Mouse (Mus musculus) heart, embryonic 15.5 days (tissue): ENCODE results near the gene Ripor3. TPM values are rescaled to one million over a fixed set of nuclear protein-coding genes. Genes with fewer than 3 reads are reported as not detected.

Experiments
- ATAC-seq: fragments of 200-750 bp; cut with Nextera tagmentation; replicated peaks from 2 replicates; pipeline ENCODE4 v1.8.0; 2017; ENCODE audit warnings: low read depth, moderate TSS enrichment; ENCODE audit not compliant: insufficient number of reproducible peaks, insufficient read depth, low FRiP score
- H3K27ac ChIP-seq: fragments of 300-500 bp; sonication (generic); 2 replicates; pipeline ENCODE4 v1.5.1; 2015; ENCODE audit warnings: mild to moderate bottlenecking, inconsistent platforms
- H3K27me3 ChIP-seq: fragments of 300-500 bp; sonication (generic); 2 replicates; pipeline ENCODE4 v1.6.1; 2015; ENCODE audit warnings: inconsistent platforms
- H3K36me3 ChIP-seq: fragments of 300-500 bp; sonication (generic); 2 replicates; pipeline ENCODE4 v1.6.1; 2015; ENCODE audit warnings: mild to moderate bottlenecking, inconsistent platforms
- H3K4me1 ChIP-seq: fragments of 300-500 bp; sonication (generic); replicated peaks from 2 replicates; pipeline ENCODE4 v1.6.1; 2015; ENCODE audit warnings: inconsistent platforms
- H3K4me2 ChIP-seq: fragments of 300-500 bp; sonication (generic); 2 replicates; pipeline ENCODE4 v1.6.1; 2015; ENCODE audit warnings: inconsistent platforms, mild to moderate bottlenecking, moderate library complexity
- H3K4me3 ChIP-seq: fragments of 300-500 bp; sonication (generic); 2 replicates; pipeline ENCODE4 v1.5.1; 2015; ENCODE audit warnings: mild to moderate bottlenecking, inconsistent platforms
- H3K9ac ChIP-seq: fragments of 300-500 bp; sonication (generic); 2 replicates; pipeline ENCODE4 v1.6.1; 2015; ENCODE audit warnings: mild to moderate bottlenecking, inconsistent platforms
- H3K9me3 ChIP-seq: fragments of 300-500 bp; sonication (generic); replicated peaks from 2 replicates; pipeline ENCODE4 v1.6.1; 2016; ENCODE audit warnings: inconsistent platforms
- WGBS: fragments of 180-500 bp; shearing (Covaris S2); methylation state at CpG from one replicate; pipeline ENCODE4 v1.1.7; 2015; ENCODE audit warnings: mixed read lengths; 5-methylcytosine and 5-hydroxymethylcytosine counted together
- polyA plus RNA-seq: library from polyadenylated mRNA; unstranded; fragments of >200 nt; fragmentation: Nextera tagmentation; extraction: Ambion mirVana; gene quantifications from 2 replicates; pipeline ENCODE4 v1.2.1, GENCODE M21; 2015

Gene Ripor3
- polyA plus RNA-seq, 1 experiment from 2014 or later, result 0.93 TPM

- Histone ChIP-seq H3K4me1 (peaks cover 6% of the 10 kb centered on the region), H3K4me2 (no peak overlapping the region), H3K4me3 (no peak overlapping the region), H3K9me3 (0 out of 2 replicates have a peak, but pooled peaks cover 3% of the 10 kb centered on the region), H3K27me3 (no peaks in the 10 kb centered on the region), H3K36me3 (no peaks in the 10 kb centered on the region), H3K27ac (no peak overlapping the region), H3K9ac (no peak overlapping the region)
- 97% methylated on average over 3 of the region's 3 CpGs for WGBS
- ATAC-seq, result no peak
Measured at GRCm38 (mm10) chr2:168028376-168028775, 18.0 kb upstream of the Ripor3 start.

- Histone ChIP-seq H3K27me3 (no peaks in the 10 kb centered on the region), H3K36me3 (no peaks in the 10 kb centered on the region), H3K9ac (no peak overlapping the region), H3K9me3 (0 out of 2 replicates have a peak, but pooled peaks cover 3% of the 10 kb centered on the region), H3K27ac (0 out of 2 replicates have a peak overlapping the region, but pooled peaks have one; percentile 3), H3K4me1 (peaks cover 6% of the 10 kb centered on the region), H3K4me3 (no peak overlapping the region), H3K4me2 (no peak overlapping the region)
- ATAC-seq, result no peak
- 31% methylated on average over 3 of the region's 3 CpGs for WGBS
Measured at GRCm38 (mm10) chr2:168026467-168026866, 16.0 kb upstream of the Ripor3 start.

- Histone ChIP-seq H3K4me3 (no peak overlapping the region), H3K27ac (peak overlapping the region; percentile 66; the same call in 1 of the 2 replicates), H3K27me3 (no peaks in the 10 kb centered on the region), H3K9ac (no peak overlapping the region), H3K4me2 (no peak overlapping the region), H3K4me1 (peaks cover 6% of the 10 kb centered on the region), H3K36me3 (no peaks in the 10 kb centered on the region), H3K9me3 (0 out of 2 replicates have a peak, but pooled peaks cover 3% of the 10 kb centered on the region)
- ATAC-seq, result no peak
- WGBS, result 90% methylated on average over 8 of the region's 8 CpGs
Measured at GRCm38 (mm10) chr2:168025882-168026281, 15.5 kb upstream of the Ripor3 start.

GRCm38 (mm10) chr2:168025174-168025573, 14.8 kb upstream of the Ripor3 start:
- Histone ChIP-seq H3K36me3 (no peaks in the 10 kb centered on the region), H3K4me2 (no peak overlapping the region), H3K27ac (peak overlapping the region; percentile 66), H3K27me3 (no peaks in the 10 kb centered on the region), H3K9ac (no peak overlapping the region), H3K9me3 (0 out of 2 replicates have a peak, but pooled peaks cover 3% of the 10 kb centered on the region), H3K4me3 (no peak overlapping the region), H3K4me1 (peaks cover 6% of the 10 kb centered on the region)
- 62% methylated on average over 12 of the region's 12 CpGs for WGBS
- ATAC-seq, result 0 out of 2 replicates have a peak, but pooled peaks have one; percentile 24

GRCm38 (mm10) chr2:168023763-168024402, 13.5 kb upstream of the Ripor3 start:
- ATAC-seq, result no peak
- H3K4me3 ChIP-seq, result no peak overlapping the region
- H3K4me1 ChIP-seq, result peaks cover 19% of the 10 kb centered on the region
- H3K36me3 ChIP-seq, result no peaks in the 10 kb centered on the region
- H3K4me2 ChIP-seq, result no peak overlapping the region
- no peak overlapping the region for H3K9ac ChIP-seq
- no peaks in the 10 kb centered on the region for H3K27me3 ChIP-seq
- H3K9me3 ChIP-seq, result 0 out of 2 replicates have a peak, but pooled peaks cover 3% of the 10 kb centered on the region
- 65% methylated on average over 3 of the region's 3 CpGs for WGBS
- H3K27ac ChIP-seq, result no peak overlapping the region

- peak; percentile 74 for ATAC-seq
- Histone ChIP-seq H3K36me3 (no peaks in the 10 kb centered on the region), H3K27me3 (no peaks in the 10 kb centered on the region), H3K4me3 (no peak overlapping the region), H3K4me2 (no peak overlapping the region), H3K9ac (no peak overlapping the region), H3K4me1 (peaks cover 16% of the 10 kb centered on the region), H3K9me3 (no peaks in the 10 kb centered on the region), H3K27ac (peak overlapping the region; percentile 69)
- 40% methylated on average over 9 of the region's 9 CpGs for WGBS
Measured at GRCm38 (mm10) chr2:168019201-168019715, 8.8 kb upstream of the Ripor3 start.

GRCm38 (mm10) chr2:168016951-168017391, 6.6 kb upstream of the Ripor3 start:
- peaks cover 16% of the 10 kb centered on the region for H3K4me1 ChIP-seq
- no peak overlapping the region for H3K27ac ChIP-seq
- WGBS, result 33% methylated on average over 5 of the region's 5 CpGs
- no peaks in the 10 kb centered on the region for H3K27me3 ChIP-seq
- ATAC-seq, result no peak
- no peaks in the 10 kb centered on the region for H3K36me3 ChIP-seq
- H3K4me2 ChIP-seq, result no peak overlapping the region
- no peak overlapping the region for H3K4me3 ChIP-seq
- no peaks in the 10 kb centered on the region for H3K9me3 ChIP-seq
- no peak overlapping the region for H3K9ac ChIP-seq

- Histone ChIP-seq H3K4me3 (no peak overlapping the region), H3K27ac (no peak overlapping the region), H3K9me3 (no peaks in the 10 kb centered on the region), H3K4me2 (no peak overlapping the region), H3K36me3 (no peaks in the 10 kb centered on the region), H3K27me3 (no peaks in the 10 kb centered on the region), H3K4me1 (peaks cover 22% of the 10 kb centered on the region), H3K9ac (no peak overlapping the region)
- ATAC-seq, result no peak
- 43% methylated on average over 11 of the region's 11 CpGs for WGBS
Measured at GRCm38 (mm10) chr2:168010893-168011292, 475 bp upstream of the Ripor3 start.

GRCm38 (mm10) chr2:168008132-168008531, 2.3 kb downstream of the Ripor3 start:
- no peak overlapping the region for H3K4me2 ChIP-seq
- H3K27ac ChIP-seq, result no peak overlapping the region
- peaks cover 26% of the 10 kb centered on the region for H3K4me1 ChIP-seq
- H3K36me3 ChIP-seq, result no peaks in the 10 kb centered on the region
- H3K27me3 ChIP-seq, result no peaks in the 10 kb centered on the region
- WGBS, result 73% methylated on average over 3 of the region's 3 CpGs
- no peak overlapping the region for H3K9ac ChIP-seq
- H3K9me3 ChIP-seq, result no peaks in the 10 kb centered on the region
- H3K4me3 ChIP-seq, result no peak overlapping the region
- ATAC-seq, result no peak

- ATAC-seq, result no peak
- H3K9ac ChIP-seq, result no peak overlapping the region
- 72% methylated on average over 6 of the region's 6 CpGs for WGBS
- H3K9me3 ChIP-seq, result no peaks in the 10 kb centered on the region
- no peak overlapping the region for H3K4me3 ChIP-seq
- H3K4me2 ChIP-seq, result no peak overlapping the region
- no peaks in the 10 kb centered on the region for H3K27me3 ChIP-seq
- no peaks in the 10 kb centered on the region for H3K36me3 ChIP-seq
- no peak overlapping the region for H3K27ac ChIP-seq
- peaks cover 26% of the 10 kb centered on the region for H3K4me1 ChIP-seq
Measured at GRCm38 (mm10) chr2:168006489-168006888, 3.9 kb downstream of the Ripor3 start.

GRCm38 (mm10) chr2:168005616-168006015, 4.8 kb downstream of the Ripor3 start:
- no peaks in the 10 kb centered on the region for H3K27me3 ChIP-seq
- no peak for ATAC-seq
- WGBS, result 28% methylated on average over 3 of the region's 3 CpGs
- H3K36me3 ChIP-seq, result no peaks in the 10 kb centered on the region
- H3K4me2 ChIP-seq, result no peak overlapping the region
- H3K9ac ChIP-seq, result no peak overlapping the region
- no peaks in the 10 kb centered on the region for H3K9me3 ChIP-seq
- peaks cover 20% of the 10 kb centered on the region for H3K4me1 ChIP-seq
- H3K27ac ChIP-seq, result no peak overlapping the region
- no peak overlapping the region for H3K4me3 ChIP-seq

- Histone ChIP-seq H3K9ac (no peak overlapping the region), H3K36me3 (no peaks in the 10 kb centered on the region), H3K4me1 (peaks cover 14% of the 10 kb centered on the region), H3K9me3 (no peaks in the 10 kb centered on the region), H3K27me3 (no peaks in the 10 kb centered on the region), H3K4me3 (no peak overlapping the region), H3K4me2 (no peak overlapping the region), H3K27ac (no peak overlapping the region)
- ATAC-seq, result no peak
- 89% methylated on average over 3 of the region's 3 CpGs for WGBS
Measured at GRCm38 (mm10) chr2:168005005-168005404, 5.4 kb downstream of the Ripor3 start.
